Comparison of ENCODE assay signal across 10 mouse cellular contexts in genomic region chr4:151980699-151981098, GRCm38 (mm10). TPM values are rescaled to one million over a fixed set of nuclear protein-coding genes. Genes with fewer than 3 reads are reported as not detected.
DNase-seq lines count a peak whose midpoint lies in the region; ATAC-seq and TF ChIP-seq lines count a peak whose summit lies in the region.
"Had no signal": no experiment of that assay in that cellular context is flagged by ENCODE, and none has a peak within 500 bp of the region (broad histone marks: within the 10 kb centered on the region; RNA-seq: fewer than 3 reads in every experiment).

No protein-coding gene starts in this region.

- H3K4me1 ChIP-seq in forebrain, embryonic 14.5 days (ENCODE audit: control insufficient read depth, insufficient read depth, low read length): no peaks in the 10 kb centered on the region
- H3K4me1 ChIP-seq in forebrain, embryonic 10.5 days: peaks cover 17% of the 10 kb centered on the region
- H3K4me1 ChIP-seq in liver, embryonic 14.5 days (replicated peaks; ENCODE audit: control insufficient read depth in 2 of 2, insufficient read depth in 2 of 2, low read length in 1 of 2): no peaks in the 10 kb centered on the region
- H3K4me1 ChIP-seq in liver, embryonic 11.5 days (replicated peaks; ENCODE audit: control insufficient read depth, insufficient read depth, low read length): peaks cover 8% of the 10 kb centered on the region

- no peak overlapping the region for H3K4me2 ChIP-seq in forebrain, embryonic 14.5 days (ENCODE audit: low read length)
- H3K4me2 ChIP-seq in liver, embryonic 14.5 days (ENCODE audit: low read depth): no peak overlapping the region
- no peak overlapping the region for H3K4me2 ChIP-seq in liver, embryonic 11.5 days
- H3K4me2 ChIP-seq: lung, embryonic 15.5 days; stomach, embryonic 15.5 days had no signal

- peak; percentile 58 for DNase-seq in forebrain, embryonic 14.5 days (ENCODE audit: low spot score)
- DNase-seq in forebrain, embryonic 10.5 days (ENCODE audit: extremely low spot score, low spot score): no peak
- DNase-seq in liver, embryonic 14.5 days (ENCODE audit: low read depth in 3 of 3, low spot score in 3 of 3): no peak
- DNase-seq in liver, embryonic 11.5 days (ENCODE audit: low spot score): no peak
- peak; percentile 63 for DNase-seq in R1 (ENCODE audit: low read depth, low spot score)
- peak; percentile 40 for DNase-seq in retina, postnatal 1 day
- no peak for DNase-seq in thymus, postnatal 14 days

- TF ChIP-seq EP300 in liver, embryonic 14.5 days (IDR thresholded peaks at IDR 0.05; ENCODE audit: low read depth): no peak

- no peak overlapping the region for H3K4me3 ChIP-seq in forebrain, embryonic 14.5 days (ENCODE audit: low read depth, low read length)
- no peak overlapping the region for H3K4me3 ChIP-seq in forebrain, embryonic 10.5 days
- H3K4me3 ChIP-seq in liver, embryonic 14.5 days (ENCODE audit: insufficient read depth in 1 of 2, low read depth in 2 of 2, low read length in 2 of 2): no peak overlapping the region
- H3K4me3 ChIP-seq in liver, embryonic 11.5 days (ENCODE audit: low read depth, low read length): no peak overlapping the region
- H3K4me3 ChIP-seq: lung, embryonic 15.5 days; stomach, embryonic 15.5 days had no signal

- H3K9ac ChIP-seq in forebrain, embryonic 14.5 days (ENCODE audit: low read length): no peak overlapping the region
- H3K9ac ChIP-seq in liver, embryonic 14.5 days (replicated peaks): no peak overlapping the region
- H3K9ac ChIP-seq in liver, embryonic 11.5 days (ENCODE audit: low read depth, low read length): no peak overlapping the region
- H3K9ac ChIP-seq: lung, embryonic 15.5 days; stomach, embryonic 15.5 days had no signal

- no peaks in the 10 kb centered on the region for H3K9me3 ChIP-seq in forebrain, embryonic 14.5 days (replicated peaks; ENCODE audit: control insufficient read depth, low read length)
- H3K9me3 ChIP-seq in forebrain, embryonic 10.5 days: no peaks in the 10 kb centered on the region
- H3K9me3 ChIP-seq in liver, embryonic 14.5 days (ENCODE audit: control insufficient read depth, low read length): no peaks in the 10 kb centered on the region
- H3K9me3 ChIP-seq in liver, embryonic 11.5 days (ENCODE audit: control insufficient read depth, low read length): no peaks in the 10 kb centered on the region
- H3K9me3 ChIP-seq: lung, embryonic 15.5 days; stomach, embryonic 15.5 days had no signal

- H3K27ac ChIP-seq in forebrain, embryonic 14.5 days (ENCODE audit: low read depth, low read length): no peak overlapping the region
- no peak overlapping the region for H3K27ac ChIP-seq in forebrain, embryonic 10.5 days
- H3K27ac ChIP-seq in liver, embryonic 14.5 days: no peak overlapping the region
- no peak overlapping the region for H3K27ac ChIP-seq in liver, embryonic 11.5 days (ENCODE audit: low read depth, low read length)
- H3K27ac ChIP-seq: lung, embryonic 15.5 days; stomach, embryonic 15.5 days had no signal

- ATAC-seq in forebrain, embryonic 14.5 days: no peak
- ATAC-seq in liver, embryonic 14.5 days (ENCODE audit: insufficient read depth): no peak
- ATAC-seq in liver, embryonic 11.5 days (replicated peaks; ENCODE audit: low FRiP score): no peak
- ATAC-seq in inflammation-experienced regulatory T-cells, adult 6 months: no peak

- H3K36me3 ChIP-seq in forebrain, embryonic 14.5 days (ENCODE audit: control insufficient read depth, insufficient read depth, low read length): peaks cover 62% of the 10 kb centered on the region
- peaks cover 98% of the 10 kb centered on the region for H3K36me3 ChIP-seq in forebrain, embryonic 10.5 days (replicated peaks)
- H3K36me3 ChIP-seq in liver, embryonic 14.5 days (replicated peaks; ENCODE audit: control insufficient read depth, insufficient read depth, low read depth): peaks cover 40% of the 10 kb centered on the region
- H3K36me3 ChIP-seq in liver, embryonic 11.5 days (ENCODE audit: control insufficient read depth, insufficient read depth, low read length): peaks cover 30% of the 10 kb centered on the region

- 76% methylated on average over 8 of the region's 8 CpGs for WGBS in forebrain, embryonic 14.5 days
- WGBS in forebrain, embryonic 10.5 days: 80% methylated on average over 8 of the region's 8 CpGs
- 80% methylated on average over 8 of the region's 8 CpGs for WGBS in liver, embryonic 14.5 days (ENCODE audit: insufficient replicate concordance)
- WGBS in liver, embryonic 11.5 days: 82% methylated on average over 8 of the region's 8 CpGs

- TF ChIP-seq CTCF in liver, embryonic 14.5 days (IDR thresholded peaks at IDR 0.05; ENCODE audit: low read depth): peak; percentile 45

- H3K27me3 ChIP-seq in forebrain, embryonic 14.5 days (replicated peaks; ENCODE audit: control insufficient read depth, insufficient read depth, low read length): no peaks in the 10 kb centered on the region
- no peaks in the 10 kb centered on the region for H3K27me3 ChIP-seq in forebrain, embryonic 10.5 days (ENCODE audit: poor library complexity, severe bottlenecking)
- no peaks in the 10 kb centered on the region for H3K27me3 ChIP-seq in liver, embryonic 14.5 days (ENCODE audit: control insufficient read depth, insufficient read depth, low read length)
- H3K27me3 ChIP-seq in liver, embryonic 11.5 days (replicated peaks; ENCODE audit: control insufficient read depth, insufficient read depth, low read length): no peaks in the 10 kb centered on the region
- H3K27me3 ChIP-seq: lung, embryonic 15.5 days; stomach, embryonic 15.5 days had no signal

RNA-seq across cellular contexts. Expression of gene Thap3, which starts 8.1 kb away (rescaled TPM):
- 29.7 and 30.0 TPM in 2 replicates for polyA plus RNA-seq in forebrain, embryonic 14.5 days (2014; fragmentation: Nextera tagmentation; extraction: Ambion mirVana)
- 34.9 and 35.7 TPM in 2 replicates for polyA plus RNA-seq in forebrain, embryonic 10.5 days (2016; fragmentation: Nextera tagmentation; extraction: Ambion mirVana)
- 4.8 and 5.0 TPM in 2 replicates for polyA plus RNA-seq in liver, embryonic 14.5 days (2012; rRNA removed)
- polyA plus RNA-seq in liver, embryonic 14.5 days (2014; fragmentation: Nextera tagmentation; extraction: Ambion mirVana): 4.5 and 5.2 TPM in 2 replicates
- polyA plus RNA-seq in liver, embryonic 11.5 days (2014; fragmentation: Nextera tagmentation; extraction: Ambion mirVana): 14.3 and 14.5 TPM in 2 replicates
- 100 to 1,000 TPM; 107 to 167 (median 117) TPM for polyA plus RNA-seq in inflammation-experienced regulatory T-cells, adult 6 months (2017; shearing (Covaris generic))

RNA-seq across cellular contexts. Expression of gene Phf13, which starts 15.4 kb away (rescaled TPM):
- 11.8 and 14.6 TPM in 2 replicates for polyA plus RNA-seq in forebrain, embryonic 14.5 days (2014; fragmentation: Nextera tagmentation; extraction: Ambion mirVana)
- polyA plus RNA-seq in forebrain, embryonic 10.5 days (2016; fragmentation: Nextera tagmentation; extraction: Ambion mirVana): 24.1 and 26.1 TPM in 2 replicates
- 2.8 and 2.9 TPM in 2 replicates for polyA plus RNA-seq in liver, embryonic 14.5 days (2012; rRNA removed)
- polyA plus RNA-seq in liver, embryonic 14.5 days (2014; fragmentation: Nextera tagmentation; extraction: Ambion mirVana): 3.7 and 5.2 TPM in 2 replicates
- polyA plus RNA-seq in liver, embryonic 11.5 days (2014; fragmentation: Nextera tagmentation; extraction: Ambion mirVana): 15.5 and 16.5 TPM in 2 replicates
- 1 to 10 TPM; 3.2 to 4.6 (median 4.2) TPM for polyA plus RNA-seq in inflammation-experienced regulatory T-cells, adult 6 months (2017; shearing (Covaris generic))

RNA-seq across cellular contexts. Expression of gene Klhl21, which starts 27.9 kb away (rescaled TPM):
- 0.69 and 1.8 TPM in 2 replicates for polyA plus RNA-seq in forebrain, embryonic 14.5 days (2014; fragmentation: Nextera tagmentation; extraction: Ambion mirVana)
- polyA plus RNA-seq in forebrain, embryonic 10.5 days (2016; fragmentation: Nextera tagmentation; extraction: Ambion mirVana): 8.1 and 8.3 TPM in 2 replicates
- polyA plus RNA-seq in liver, embryonic 14.5 days (2012; rRNA removed): 4.4 and 5.3 TPM in 2 replicates
- 2.3 and 2.8 TPM in 2 replicates for polyA plus RNA-seq in liver, embryonic 14.5 days (2014; fragmentation: Nextera tagmentation; extraction: Ambion mirVana)
- 9.1 and 9.4 TPM in 2 replicates for polyA plus RNA-seq in liver, embryonic 11.5 days (2014; fragmentation: Nextera tagmentation; extraction: Ambion mirVana)
- 1 to 10 TPM; 3.0 to 4.2 (median 3.6) TPM for polyA plus RNA-seq in inflammation-experienced regulatory T-cells, adult 6 months (2017; shearing (Covaris generic))

RNA-seq across cellular contexts. Expression of gene Zbtb48, which starts 46.8 kb away (rescaled TPM):
- polyA plus RNA-seq in forebrain, embryonic 14.5 days (2014; fragmentation: Nextera tagmentation; extraction: Ambion mirVana): 17.2 and 21.6 TPM in 2 replicates
- polyA plus RNA-seq in forebrain, embryonic 10.5 days (2016; fragmentation: Nextera tagmentation; extraction: Ambion mirVana): 24.1 and 24.4 TPM in 2 replicates
- 8.2 and 10.7 TPM in 2 replicates for polyA plus RNA-seq in liver, embryonic 14.5 days (2012; rRNA removed)
- polyA plus RNA-seq in liver, embryonic 14.5 days (2014; fragmentation: Nextera tagmentation; extraction: Ambion mirVana): 6.4 and 8.8 TPM in 2 replicates
- 17.0 and 17.8 TPM in 2 replicates for polyA plus RNA-seq in liver, embryonic 11.5 days (2014; fragmentation: Nextera tagmentation; extraction: Ambion mirVana)
- 10 to 100 TPM; 16.2 to 26.3 (median 18.9) TPM for polyA plus RNA-seq in inflammation-experienced regulatory T-cells, adult 6 months (2017; shearing (Covaris generic))

RNA-seq across cellular contexts. Expression of gene Dnajc11, which starts 47.2 kb away (rescaled TPM):
- polyA plus RNA-seq in forebrain, embryonic 14.5 days (2014; fragmentation: Nextera tagmentation; extraction: Ambion mirVana): 67.9 and 78.9 TPM in 2 replicates
- 113 and 114 TPM in 2 replicates for polyA plus RNA-seq in forebrain, embryonic 10.5 days (2016; fragmentation: Nextera tagmentation; extraction: Ambion mirVana)
- polyA plus RNA-seq in liver, embryonic 14.5 days (2012; rRNA removed): 32.9 and 34.4 TPM in 2 replicates
- 32.9 and 42.2 TPM in 2 replicates for polyA plus RNA-seq in liver, embryonic 14.5 days (2014; fragmentation: Nextera tagmentation; extraction: Ambion mirVana)
- polyA plus RNA-seq in liver, embryonic 11.5 days (2014; fragmentation: Nextera tagmentation; extraction: Ambion mirVana): 101 and 102 TPM in 2 replicates
- 10 to 100 TPM; 28.1 to 33.8 (median 33.5) TPM for polyA plus RNA-seq in inflammation-experienced regulatory T-cells, adult 6 months (2017; shearing (Covaris generic))

Comparison
In these comparisons a context has a peak if more than half of its experiments do, and no peak if none do; other contexts are left out.
1. DNase-seq: peak in forebrain, embryonic 14.5 days (single experiment), R1 (single experiment) and retina, postnatal 1 day (single experiment); none in forebrain, embryonic 10.5 days (single experiment), liver, embryonic 14.5 days (0 of 3), liver, embryonic 11.5 days (single experiment) and thymus, postnatal 14 days (single experiment).